Mouse (Mus musculus) CH12.LX (cell line): ENCODE data around the gene Snx10. TPM values are rescaled to one million over a fixed set of nuclear protein-coding genes. Genes with fewer than 3 reads are reported as not detected.

ENCODE experiments used
- DNase-seq: peaks from one replicate; pipeline ENCODE4 v3.0.0-alpha.2; 2013; ENCODE audit errors: extremely low read depth
- H3K27ac ChIP-seq: 2 replicates; pipeline ENCODE4 v1.5.1; 2012; ENCODE audit warnings: low read depth, mild to moderate bottlenecking, control low read depth, moderate library complexity; ENCODE audit not compliant: insufficient read depth
- H3K27me3 ChIP-seq: replicated peaks from 2 replicates; pipeline ENCODE3; 2012; ENCODE audit warnings: inconsistent platforms
- H3K36me3 ChIP-seq, 2 experiments: replicated peaks in 1 of 2; 2 replicates each; pipeline versions ENCODE3 to v1.6.1; 2012; ENCODE audit warnings: inconsistent platforms in 1 of 2, low read length in 1 of 2, mild to moderate bottlenecking in 1 of 2, mixed read lengths in 1 of 2, moderate library complexity in 1 of 2; ENCODE audit not compliant: control insufficient read depth in 1 of 2, insufficient read depth in 1 of 2
- H3K4me1 ChIP-seq, 2 experiments: 2 replicates each; pipeline ENCODE4 v1.6.1; 2012; ENCODE audit warnings: inconsistent platforms in 1 of 2, moderate library complexity in 1 of 2; ENCODE audit not compliant: insufficient read depth in 2 of 2, control insufficient read depth in 1 of 2
- H3K4me2 ChIP-seq: 2 replicates; pipeline ENCODE4 v1.6.1; 2012; ENCODE audit warnings: low read depth, mild to moderate bottlenecking, control low read depth; ENCODE audit not compliant: poor library complexity, insufficient read depth, severe bottlenecking
- H3K4me3 ChIP-seq, 3 experiments: fragments of 150-350 bp in 1 of 3; sonication (generic) in 1 of 3; replicated peaks in 1 of 3; 2 replicates each; pipeline versions ENCODE3 to v1.5.1; 2011 to 2012; ENCODE audit warnings: low read depth in 2 of 3, low read length in 2 of 3, mild to moderate bottlenecking in 2 of 3, moderate library complexity in 2 of 3, control low read depth in 1 of 3, improper control_type of control experiment in 1 of 3, inconsistent platforms in 1 of 3, mixed read lengths in 1 of 3; ENCODE audit not compliant: poor library complexity in 1 of 3
- H3K79me2 ChIP-seq: replicated peaks from 2 replicates; pipeline ENCODE4 v1.6.1; 2012; ENCODE audit warnings: mild to moderate bottlenecking, moderate library complexity; ENCODE audit not compliant: control insufficient read depth, poor library complexity, insufficient read depth, severe bottlenecking; ENCODE audit errors: extremely low read depth
- H3K9ac ChIP-seq: 2 replicates; pipeline ENCODE4 v1.6.1; 2012; ENCODE audit warnings: low read depth, mild to moderate bottlenecking, control low read depth, moderate library complexity; ENCODE audit not compliant: insufficient read depth
- H3K9me3 ChIP-seq: replicated peaks from 2 replicates; pipeline ENCODE3; 2012; ENCODE audit warnings: low read length, inconsistent platforms, mixed read lengths
- BHLHE40 ChIP-seq: IDR thresholded peaks from 2 replicates; pipeline ENCODE4 v1.6.1; 2011; ENCODE audit warnings: mild to moderate bottlenecking, low read depth, low read length, improper control_type of control experiment
- CHD1 ChIP-seq: IDR thresholded peaks from 2 replicates; pipeline ENCODE4 v1.6.1; 2012; ENCODE audit warnings: low read depth, low read length, improper control_type of control experiment, inconsistent platforms
- CHD2 ChIP-seq: IDR thresholded peaks from 2 replicates; pipeline ENCODE4 v1.6.1; 2011; ENCODE audit warnings: low read length, improper control_type of control experiment
- CTCF ChIP-seq, 2 experiments: IDR thresholded peaks in 1 of 2; conservative IDR thresholded peaks in 1 of 2; 2 replicates each; pipeline ENCODE4 v1.5.1; 2011 to 2012; ENCODE audit warnings: low read depth in 2 of 2, low read length in 2 of 2, improper control_type of control experiment in 1 of 2, inconsistent platforms in 1 of 2, mild to moderate bottlenecking in 1 of 2, moderate library complexity in 1 of 2
- ELF1 ChIP-seq: IDR thresholded peaks from 2 replicates; pipeline ENCODE4 v1.6.1; 2014; ENCODE audit warnings: low read depth, mild to moderate bottlenecking, inconsistent platforms, low read length, improper control_type of control experiment
- EP300 ChIP-seq: IDR thresholded peaks from 2 replicates; pipeline ENCODE4 v1.6.1; 2011; ENCODE audit warnings: low read length, improper control_type of control experiment
- GABPA ChIP-seq: IDR thresholded peaks from 2 replicates; pipeline ENCODE4 v1.6.1; 2012; ENCODE audit warnings: low read depth, low read length, improper control_type of control experiment, inconsistent platforms; ENCODE audit not compliant: insufficient replicate concordance
- HCFC1 ChIP-seq: IDR thresholded peaks from 2 replicates; pipeline ENCODE4 v1.6.1; 2012; ENCODE audit warnings: low read depth, mild to moderate bottlenecking, inconsistent platforms, low read length, improper control_type of control experiment
- IRF4 ChIP-seq: IDR thresholded peaks from 2 replicates; pipeline ENCODE4 v1.6.1; 2014; ENCODE audit warnings: low read depth, mild to moderate bottlenecking, inconsistent platforms, low read length, improper control_type of control experiment
- JUN ChIP-seq: IDR thresholded peaks from 2 replicates; pipeline ENCODE4 v1.6.1; 2011; ENCODE audit warnings: low read depth, mild to moderate bottlenecking, low read length, improper control_type of control experiment, moderate library complexity; ENCODE audit not compliant: insufficient read depth
- KAT2A ChIP-seq: IDR thresholded peaks from 2 replicates; pipeline ENCODE4 v1.6.1; 2012; ENCODE audit warnings: low read length, improper control_type of control experiment, inconsistent platforms; ENCODE audit not compliant: insufficient replicate concordance
- MAX ChIP-seq: IDR thresholded peaks from 2 replicates; pipeline ENCODE4 v1.6.1; 2011; ENCODE audit warnings: low read length, improper control_type of control experiment
- MAZ ChIP-seq: IDR thresholded peaks from 2 replicates; pipeline ENCODE4 v1.6.1; 2012; ENCODE audit warnings: low read depth, mild to moderate bottlenecking, inconsistent platforms, low read length, improper control_type of control experiment, moderate library complexity
- MEF2A ChIP-seq: IDR thresholded peaks from 2 replicates; pipeline ENCODE4 v1.6.1; 2014; ENCODE audit warnings: low read depth, mild to moderate bottlenecking, inconsistent platforms, low read length, improper control_type of control experiment, borderline replicate concordance
- MXI1 ChIP-seq: IDR thresholded peaks from 2 replicates; pipeline ENCODE4 v1.6.1; 2011; ENCODE audit warnings: mild to moderate bottlenecking, low read depth, low read length, improper control_type of control experiment
- PAX5 ChIP-seq: IDR thresholded peaks from 2 replicates; pipeline ENCODE4 v1.6.1; 2012; ENCODE audit warnings: low read length, inconsistent platforms, mixed read lengths
- POLR2A ChIP-seq: IDR thresholded peaks from 2 replicates; pipeline ENCODE4 v1.6.1; 2011; ENCODE audit warnings: low read depth, mild to moderate bottlenecking, improper control_type of control experiment, low read length
- POLR2AphosphoS2 ChIP-seq: IDR thresholded peaks from 2 replicates; pipeline ENCODE4 v1.6.1; 2011; ENCODE audit warnings: low read depth, low read length, improper control_type of control experiment
- RAD21 ChIP-seq: IDR thresholded peaks from 2 replicates; pipeline ENCODE4 v1.6.1; 2011; ENCODE audit warnings: low read depth, mild to moderate bottlenecking, low read length, improper control_type of control experiment, moderate library complexity
- SIN3A ChIP-seq: IDR thresholded peaks from 2 replicates; pipeline ENCODE4 v1.6.1; 2012; ENCODE audit warnings: low read length, improper control_type of control experiment, inconsistent platforms
- SMC3 ChIP-seq: IDR thresholded peaks from 2 replicates; pipeline ENCODE4 v1.6.1; 2011; ENCODE audit warnings: low read depth, low read length, improper control_type of control experiment
- TBP ChIP-seq: conservative IDR thresholded peaks from 2 replicates; pipeline ENCODE4 v1.6.1; 2011; ENCODE audit warnings: low read depth, low read length, improper control_type of control experiment
- UBTF ChIP-seq: IDR thresholded peaks from 2 replicates; pipeline ENCODE4 v1.6.1; 2012; ENCODE audit warnings: low read depth, mild to moderate bottlenecking, inconsistent platforms, low read length, improper control_type of control experiment, moderate library complexity
- USF1 ChIP-seq: IDR thresholded peaks from 2 replicates; pipeline ENCODE4 v1.6.1; 2014; ENCODE audit warnings: low read depth, mild to moderate bottlenecking, inconsistent platforms, low read length, improper control_type of control experiment
- ZC3H11A ChIP-seq: IDR thresholded peaks from 2 replicates; pipeline ENCODE4 v1.6.1; 2012; ENCODE audit warnings: low read depth, mild to moderate bottlenecking, inconsistent platforms, low read length, improper control_type of control experiment
- ZKSCAN1 ChIP-seq: IDR thresholded peaks from 2 replicates; pipeline ENCODE4 v1.6.1; 2012; ENCODE audit warnings: low read depth, inconsistent platforms, low read length, improper control_type of control experiment, borderline replicate concordance
- ZNF384 ChIP-seq: IDR thresholded peaks from 2 replicates; pipeline ENCODE4 v1.6.1; 2012; ENCODE audit warnings: low read depth, low read length, improper control_type of control experiment, inconsistent platforms
- dilution Hi-C: fragments of 300-500 bp; cut with MboI; formaldehyde crosslinking; loops from 2 replicates; pipeline ENCODE4 v1.14.3; 2020; ENCODE audit warnings: low sequenced_read_pairs; ENCODE audit not compliant: extremely low pct_unique_long_range_greater_than_20kb, extremely low pct_ligation_motif_present
- in situ Hi-C: fragments of 300-500 bp; cut with MboI; formaldehyde crosslinking; loops from 3 replicates; pipeline ENCODE4 v1.14.3; 2019; ENCODE audit warnings: low sequenced_read_pairs, low pct_ligation_motif_present, low pct_unique_long_range_greater_than_20kb, mixed read lengths
- polyA plus RNA-seq: library from polyadenylated mRNA; unstranded; fragments of >175 nt; gene quantifications from 2 replicates; pipeline ENCODE4 v1.2.1, GENCODE M21; 2012; ENCODE audit warnings: low read depth; ENCODE audit not compliant: insufficient read length
- total RNA-seq, 2 experiments: library from RNA; depleted of rRNA; stranded (reverse); fragments of 300-350 nt in 1 of 2; fragments of >200 nt in 1 of 2; gene quantifications; 2 replicates each; pipeline ENCODE4 v1.2.3; 2012 to 2014

Snx10 gene
- total and polyA plus RNA-seq, 3 experiments: 27.6 to 84.7 (median 46.2) TPM

DNA sequence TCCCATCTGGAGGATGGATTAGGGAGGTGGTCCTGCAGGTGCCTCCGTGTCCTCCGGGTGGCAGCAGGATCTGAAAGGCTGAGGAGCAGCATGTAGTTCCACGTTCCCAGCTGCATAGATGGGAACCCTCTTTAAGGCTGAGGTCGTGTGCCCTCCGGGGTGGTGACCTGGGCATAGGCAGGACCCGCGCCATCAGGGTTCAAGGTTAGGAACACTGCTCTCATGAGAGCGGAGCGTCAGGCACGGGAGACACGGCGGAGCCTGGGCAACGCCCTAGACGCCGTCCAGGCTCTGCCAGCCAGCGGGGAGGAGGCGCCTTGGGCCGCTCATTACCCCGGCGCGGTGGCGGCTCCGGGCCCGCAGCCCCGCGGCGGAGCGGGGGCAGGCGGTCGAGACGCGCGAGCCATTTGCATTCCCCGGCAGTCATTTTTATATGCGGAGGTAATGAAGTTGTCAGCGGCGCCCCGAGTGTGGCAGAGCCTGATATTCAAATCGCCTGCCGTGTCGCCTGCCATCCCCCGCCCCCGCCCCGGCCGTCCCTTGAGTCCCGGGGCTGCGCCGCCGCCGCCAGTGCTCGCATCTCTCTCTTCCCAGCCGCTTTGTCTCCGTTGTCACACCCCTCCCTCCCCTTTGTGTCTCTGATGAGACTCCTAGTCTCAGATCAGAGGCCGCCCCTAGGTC is 88.8 kb downstream of the Snx10 start (continued):
- no peak for TF ChIP-seq ZKSCAN1
- TF ChIP-seq BHLHE40: 0 out of 2 replicates have a peak, but pooled peaks have one; percentile 19
- no peak for TF ChIP-seq TBP
- no peak for TF ChIP-seq KAT2A
- TF ChIP-seq CTCF (conservative IDR thresholded peaks at IDR 0.05 in 1 of 2, IDR thresholded peaks at IDR 0.05 in 1 of 2; ENCODE audit: low read depth in 2 of 2, low read length in 2 of 2): peak in 1 of 2 experiments; percentile 53; a peak in 2 of 4 replicates
- no peak for TF ChIP-seq EP300
- no peak for TF ChIP-seq ELF1
- peak; percentile 51 for TF ChIP-seq SMC3
- TF ChIP-seq ZC3H11A: no peak
- TF ChIP-seq USF1: no peak
- no peak for TF ChIP-seq CHD1
- TF ChIP-seq POLR2A: no peak
- no peak for TF ChIP-seq HCFC1
- TF ChIP-seq CHD2: no peak
- no peak for TF ChIP-seq PAX5
- peak; percentile 87 for TF ChIP-seq UBTF
- TF ChIP-seq ZNF384: no peak
- no peak for TF ChIP-seq MEF2A
- no peak for TF ChIP-seq MAX

GRCm38 (mm10) chr6:51613661-51614060 is 90.0 kb downstream of the Snx10 start:
- in situ Hi-C loops: no loop called here
- dilution Hi-C loops: no loop called here
- TF ChIP-seq CHD2: no peak
- no peak for TF ChIP-seq MAZ
- no peak for TF ChIP-seq POLR2A
- no peak for TF ChIP-seq USF1
- no peak for TF ChIP-seq GABPA
- TF ChIP-seq JUN: no peak
- no peak for TF ChIP-seq MXI1
- no peak for TF ChIP-seq EP300
- no peak for TF ChIP-seq ZKSCAN1
- no peak for TF ChIP-seq POLR2AphosphoS2
- TF ChIP-seq SIN3A: no peak
- no peak for TF ChIP-seq RAD21
- TF ChIP-seq HCFC1: no peak
- TF ChIP-seq SMC3: no peak
- no peak for TF ChIP-seq ZNF384
- no peak for TF ChIP-seq IRF4
- no peak overlapping the region for H3K27ac ChIP-seq
- H3K9me3 ChIP-seq: no peaks in the 10 kb centered on the region
- H3K36me3 ChIP-seq: no peaks in the 10 kb centered on the region
- no peaks in the 10 kb centered on the region for H3K79me2 ChIP-seq
- peaks cover 16% of the 10 kb centered on the region for H3K27me3 ChIP-seq
- peaks cover 0 to 4% of the 10 kb centered on the region in 2 experiments; a peak in 2 of 4 replicates for H3K4me1 ChIP-seq
- DNase-seq: no peak
- H3K9ac ChIP-seq: no peak overlapping the region
- no peak overlapping the region for H3K4me2 ChIP-seq
- H3K4me3 ChIP-seq: no peak overlapping the region
